Mouse (Mus musculus): Measurements from ENCODE around the gene Plcd3. TPM values are rescaled to one million over a fixed set of nuclear protein-coding genes. Genes with fewer than 3 reads are reported as not detected.

Plcd3 gene
- total RNA-seq, 2 experiments from 2014 or later, result 8.7 to 11.0 TPM

DNA sequence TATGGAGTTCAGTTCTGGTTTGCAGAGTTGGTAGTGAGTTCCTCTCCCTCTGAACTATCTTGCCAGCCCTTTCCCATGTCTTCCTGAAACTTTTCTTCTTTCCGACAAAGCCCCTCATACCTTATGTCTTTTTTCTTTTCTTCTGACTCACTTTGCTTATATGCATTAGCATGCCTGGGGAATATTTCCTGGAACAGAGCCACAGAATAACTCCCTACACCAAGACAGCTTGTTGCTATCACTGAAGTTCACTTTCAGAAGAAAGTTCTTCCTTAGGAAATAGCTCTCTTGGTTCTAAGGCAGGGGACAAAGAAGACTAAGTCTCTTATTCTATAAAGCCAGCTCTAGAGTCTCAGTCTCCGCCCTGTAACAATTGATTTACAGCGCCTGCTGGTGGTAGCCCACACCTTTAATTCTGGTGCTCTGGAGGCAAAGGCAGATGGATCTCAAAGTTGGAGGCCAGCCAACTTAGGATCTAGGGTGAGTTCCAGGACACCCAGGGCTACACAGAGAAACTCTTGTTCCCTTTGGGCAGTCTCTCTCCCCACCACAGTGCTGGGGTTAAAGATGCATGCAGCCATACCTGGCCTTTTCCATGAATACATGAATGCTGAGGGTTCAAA lies 80.6 kb downstream of the Plcd3 start:
- no peak for DNase-seq

Other genes with a start within 250 kb of the Plcd3 start
- 10 to 100 TPM; 67.6 to 87.0 TPM for gene Eftud2, start 220.7 kb downstream of the Plcd3 start, total RNA-seq (2021)
- under 1 TPM; 0.21 to 0.27 TPM for gene Ccdc103, start 220.5 kb downstream of the Plcd3 start, total RNA-seq (2021)
- gene Fam187a, start 216.5 kb downstream of the Plcd3 start, total RNA-seq (2021), result not detected
- gene Gfap, start 200.7 kb downstream of the Plcd3 start, total RNA-seq (2021), result under 1 TPM; 0.90 to 0.91 TPM
- gene Kif18b, start 176.5 kb downstream of the Plcd3 start, total RNA-seq (2021), result 10 to 100 TPM in 1 of 2 experiments, 1 to 10 TPM in 1; 6.9 to 10.4 TPM
- gene C1ql1, start 155.0 kb downstream of the Plcd3 start, total RNA-seq (2021), result 10 to 100 TPM; 31.9 to 34.6 TPM
- gene Nmt1, start 73.5 kb downstream of the Plcd3 start, total RNA-seq (2021), result 10 to 100 TPM; 81.8 to 85.9 TPM
- 10 to 100 TPM; 65.6 to 74.8 TPM for gene Dcakd, start 73.3 kb downstream of the Plcd3 start, total RNA-seq (2021)
- gene Acbd4, start within 50 bp of the Plcd3 start, total RNA-seq (2021), result 10 to 100 TPM; 81.0 to 94.7 TPM
- 10 to 100 TPM; 49.6 to 50.1 TPM for gene Hexim1, start 14.6 kb upstream of the Plcd3 start, total RNA-seq (2021)
- gene Hexim2, start 30.8 kb upstream of the Plcd3 start, total RNA-seq (2021), result 1 to 10 TPM; 4.8 to 8.9 TPM
- 10 to 100 TPM; 17.7 to 20.5 TPM for gene Fmnl1, start 69.4 kb upstream of the Plcd3 start, total RNA-seq (2021)
- under 1 TPM in 1 of 2 experiments, not detected in 1; 0.27 TPM for gene 1700023F06Rik, start 106.9 kb upstream of the Plcd3 start, total RNA-seq (2021)
- not detected for gene Spata32, start 116.8 kb upstream of the Plcd3 start, total RNA-seq (2021)
- gene Map3k14, start 165.8 kb upstream of the Plcd3 start, total RNA-seq (2021), result 1 to 10 TPM; 5.2 to 6.9 TPM